Mouse (Mus musculus) forebrain, postnatal 0 days (tissue): ENCODE measurements around the gene Ppp1r12b. TPM values are rescaled to one million over a fixed set of nuclear protein-coding genes. Genes with fewer than 3 reads are reported as not detected.
"Not testable (repeated sequence)": the region's sequence is repeated elsewhere in the genome, so short reads cannot be mapped to it uniquely, and the experiment has no call there.

Source experiments
- ATAC-seq: fragments of 200-750 bp; cut with Nextera tagmentation; 2 replicates; pipeline ENCODE4 v1.8.0; 2017; ENCODE audit warnings: mild to moderate bottlenecking, moderate library complexity
- DNase-seq: peaks from one replicate; pipeline ENCODE4 v3.0.0-alpha.2; 2015
- H3K27ac ChIP-seq: fragments of 300-500 bp; sonication (generic); 2 replicates; pipeline ENCODE4 v1.5.1; 2014; ENCODE audit warnings: low read depth, mild to moderate bottlenecking, antibody characterized with exemption, low read length, moderate library complexity, mixed read lengths
- H3K27me3 ChIP-seq: fragments of 300-500 bp; sonication (generic); 2 replicates; pipeline ENCODE4 v1.6.1; 2014; ENCODE audit warnings: mild to moderate bottlenecking, low read length, mixed read lengths; ENCODE audit not compliant: insufficient read depth
- H3K36me3 ChIP-seq: fragments of 300-500 bp; sonication (generic); 2 replicates; pipeline ENCODE4 v1.6.1; 2014; ENCODE audit warnings: mild to moderate bottlenecking, moderate library complexity; ENCODE audit not compliant: insufficient read depth
- H3K4me1 ChIP-seq: fragments of 300-500 bp; sonication (generic); 2 replicates; pipeline ENCODE4 v1.6.1; 2014; ENCODE audit warnings: antibody characterized with exemption; ENCODE audit not compliant: insufficient read depth
- H3K4me2 ChIP-seq: fragments of 300-500 bp; sonication (generic); 2 replicates; pipeline ENCODE4 v1.6.1; 2014; ENCODE audit warnings: low read depth, mild to moderate bottlenecking, moderate library complexity
- H3K4me3 ChIP-seq: fragments of 300-500 bp; sonication (generic); 2 replicates; pipeline ENCODE4 v1.5.1; 2014; ENCODE audit warnings: low read depth, low read length, mixed read lengths
- H3K9ac ChIP-seq: fragments of 300-500 bp; sonication (generic); 2 replicates; pipeline ENCODE4 v1.6.1; 2014; ENCODE audit warnings: mild to moderate bottlenecking
- H3K9me3 ChIP-seq: fragments of 300-500 bp; sonication (generic); 2 replicates; pipeline ENCODE4 v1.6.1; 2016; ENCODE audit warnings: low read length
- CTCF ChIP-seq: sonication (generic); IDR thresholded peaks from 2 replicates; pipeline ENCODE4 v1.5.1; 2016; ENCODE audit warnings: antibody characterized with exemption, control low read depth, low read depth
- WGBS: fragments of 180-500 bp; shearing (Covaris S2); extraction: QIAGEN DNeasy Blood & Tissue Kit; methylation state at CpG from one replicate; pipeline ENCODE4 v1.1.7; 2014; 5-methylcytosine and 5-hydroxymethylcytosine counted together
- polyA plus RNA-seq: library from polyadenylated mRNA; unstranded; fragments of >200 nt; fragmentation: Nextera tagmentation; extraction: Ambion mirVana; gene quantifications from 2 replicates; pipeline ENCODE4 v1.2.1, GENCODE M21; 2015
- total RNA-seq: library from RNA; depleted of rRNA; stranded (reverse); fragments of >200 nt; gene quantifications from 2 replicates; pipeline ENCODE4 v1.2.3, GENCODE M21; 2014

The Ppp1r12b gene
- total and polyA plus RNA-seq, 2 experiments from 2014 or later = 12.4 to 39.9 TPM

DNA sequence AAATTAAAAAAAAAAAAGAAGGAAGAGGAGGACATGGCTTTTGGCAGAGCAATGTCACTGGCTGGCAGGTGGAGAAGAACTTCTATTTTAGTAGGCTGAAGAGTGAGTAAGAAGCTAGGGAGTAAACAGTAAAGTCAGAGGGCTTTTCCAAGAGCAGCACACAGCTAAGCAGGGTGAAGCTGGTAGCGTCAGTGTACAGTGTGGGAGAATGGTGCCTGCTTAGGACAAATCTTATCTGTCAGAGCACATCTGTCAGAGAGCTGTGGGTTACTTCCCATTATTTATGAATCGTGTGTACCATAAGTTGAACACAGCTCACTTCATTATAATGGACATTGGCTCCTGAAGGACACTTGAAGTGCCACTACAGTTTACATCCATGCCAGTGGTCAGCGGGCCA lies 102.9 kb downstream of the Ppp1r12b start:
- no peak for DNase-seq
- Histone ChIP-seq H3K4me2 (no peak overlapping the region), H3K27me3 (no peaks in the 10 kb centered on the region), H3K9ac (no peak overlapping the region), H3K4me3 (no peak overlapping the region), H3K4me1 (no peaks in the 10 kb centered on the region), H3K27ac (no peak overlapping the region), H3K9me3 (no peaks in the 10 kb centered on the region), H3K36me3 (peaks cover 2% of the 10 kb centered on the region; the same call in 1 of the 2 replicates)
- WGBS = 95% methylated on average over 3 of the region's 3 CpGs
- no peak for ATAC-seq
- no peak for TF ChIP-seq CTCF

DNA sequence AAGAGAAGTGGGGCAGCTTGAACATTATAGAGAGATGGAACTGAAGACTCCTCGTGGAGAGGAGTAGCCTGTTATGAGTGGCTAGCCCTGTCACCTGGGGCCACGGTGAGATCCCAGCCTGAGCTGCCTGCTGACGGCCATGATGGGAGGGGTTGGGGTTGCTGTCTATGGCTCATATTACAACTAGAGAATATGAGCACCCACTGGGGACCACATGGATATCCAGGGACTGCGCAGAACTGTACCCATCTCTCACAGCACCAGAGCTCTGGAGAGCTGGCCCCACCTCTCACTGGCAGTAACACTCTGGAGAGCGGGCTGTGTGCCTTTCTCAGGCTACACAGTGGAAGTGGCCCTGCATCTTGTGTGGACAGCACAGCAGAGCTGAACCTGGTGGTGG lies 104.5 kb downstream of the Ppp1r12b start:
- no peak for TF ChIP-seq CTCF
- no peak for ATAC-seq
- WGBS = 90% methylated on average over 5 of the region's 5 CpGs

DNA sequence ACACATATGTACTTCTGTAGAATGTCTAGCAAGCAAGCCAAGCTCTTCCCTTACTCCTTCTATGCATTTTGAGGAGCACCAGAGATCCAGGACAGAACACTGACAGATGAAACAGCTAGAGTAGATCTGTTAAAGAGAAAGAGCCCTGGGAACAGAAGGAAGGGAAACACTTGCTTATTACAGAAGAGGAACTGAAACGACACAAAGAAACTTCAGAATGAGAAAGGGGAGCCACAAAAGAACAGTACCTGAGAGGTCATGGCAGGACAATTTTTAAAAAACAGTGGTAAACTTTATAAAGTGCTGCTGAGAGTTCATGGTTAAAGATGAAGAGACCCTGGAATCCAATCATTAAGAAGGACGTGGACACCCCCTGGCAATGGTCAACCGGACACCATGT lies 105.4 kb downstream of the Ppp1r12b start:
- no peak for ATAC-seq
- Histone ChIP-seq H3K4me2 (no peak overlapping the region), H3K4me3 (no peak overlapping the region), H3K9ac (no peak overlapping the region), H3K27me3 (no peaks in the 10 kb centered on the region), H3K9me3 (no peaks in the 10 kb centered on the region), H3K4me1 (0 out of 2 replicates have a peak, but pooled peaks cover 3% of the 10 kb centered on the region), H3K27ac (no peak overlapping the region), H3K36me3 (peaks cover 2% of the 10 kb centered on the region)
- no peak for TF ChIP-seq CTCF
- WGBS = 92% methylated on average over 3 of the region's 3 CpGs
- no peak for DNase-seq

More for the DNA sequence above, 104.5 kb downstream of the Ppp1r12b start:
- Histone ChIP-seq H3K36me3 (peaks cover 2% of the 10 kb centered on the region), H3K9me3 (no peaks in the 10 kb centered on the region), H3K4me3 (no peak overlapping the region), H3K4me2 (no peak overlapping the region), H3K9ac (no peak overlapping the region), H3K27me3 (no peaks in the 10 kb centered on the region), H3K27ac (no peak overlapping the region), H3K4me1 (0 out of 2 replicates have a peak, but pooled peaks cover 3% of the 10 kb centered on the region)
- DNase-seq = no peak

DNA sequence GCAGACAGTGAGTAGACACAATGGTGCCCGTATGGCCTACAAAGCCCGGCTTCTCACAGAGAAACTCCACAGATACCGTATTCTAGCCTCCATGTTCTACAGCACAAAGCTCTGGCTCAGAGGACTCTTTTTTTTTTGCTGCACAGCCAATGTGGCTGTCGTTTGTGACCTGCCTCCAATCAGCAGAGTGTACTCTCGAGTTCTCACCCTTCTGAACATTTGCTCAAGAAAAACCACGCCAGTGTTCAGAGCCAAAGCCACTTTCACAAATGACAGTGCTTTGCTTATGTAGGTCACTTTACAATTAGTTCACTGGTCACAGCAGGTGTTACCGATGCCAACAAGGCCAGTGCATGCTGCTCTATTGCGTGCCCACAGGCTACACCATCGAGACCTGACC lies 107.9 kb downstream of the Ppp1r12b start:
- H3K27me3 ChIP-seq = no peaks in the 10 kb centered on the region
- DNase-seq = no peak
- 0 out of 2 replicates have a peak, but pooled peaks cover 3% of the 10 kb centered on the region for H3K4me1 ChIP-seq
- no peak overlapping the region for H3K4me3 ChIP-seq
- no peaks in the 10 kb centered on the region for H3K9me3 ChIP-seq
- no peak overlapping the region for H3K27ac ChIP-seq
- no peak overlapping the region for H3K9ac ChIP-seq
- no peak for ATAC-seq
- H3K4me2 ChIP-seq = no peak overlapping the region
- peaks cover 2% of the 10 kb centered on the region for H3K36me3 ChIP-seq
- 68% methylated on average over 9 of the region's 9 CpGs for WGBS
- TF ChIP-seq CTCF = no peak

DNA sequence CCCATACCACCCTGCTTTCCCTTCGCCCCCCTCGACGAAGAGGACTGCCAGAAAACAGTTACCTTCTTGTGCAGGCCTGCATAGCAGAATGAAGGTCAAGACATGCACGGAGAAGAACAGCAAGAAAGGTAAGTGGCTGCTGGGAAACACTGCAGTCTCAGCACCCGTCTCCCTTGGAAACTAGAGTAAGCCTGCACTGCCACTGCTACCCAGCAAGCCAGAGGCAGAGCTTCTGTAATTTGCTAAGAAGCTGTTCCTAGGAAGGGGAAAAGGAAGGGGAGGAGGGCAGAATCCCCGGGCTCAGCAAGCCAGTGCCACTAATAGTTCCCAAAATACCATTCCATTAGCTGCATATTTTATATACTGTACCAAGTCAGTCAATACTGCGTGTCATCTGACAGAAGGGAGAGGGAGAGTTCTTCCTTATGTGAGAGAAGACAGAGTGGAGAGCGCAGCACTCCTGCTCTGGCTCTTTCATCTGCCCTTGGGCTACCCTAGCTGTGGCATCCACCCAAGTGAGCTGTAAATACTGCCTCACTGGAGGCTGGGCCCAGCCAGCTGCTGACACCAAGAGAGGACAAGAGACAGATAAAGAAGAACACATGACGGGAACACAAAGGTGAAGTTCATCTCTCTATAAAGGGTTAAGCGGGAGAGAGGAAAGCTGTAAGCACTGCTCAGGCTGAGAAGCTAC lies 109.3 kb downstream of the Ppp1r12b start:
- ATAC-seq = peak; percentile 45; the same call in 1 of the 2 replicates
- DNase-seq = no peak
- Histone ChIP-seq H3K27me3 (no peaks in the 10 kb centered on the region), H3K27ac (no peak overlapping the region), H3K4me3 (no peak overlapping the region), H3K36me3 (peaks cover 8% of the 10 kb centered on the region), H3K9ac (no peak overlapping the region), H3K9me3 (no peaks in the 10 kb centered on the region), H3K4me1 (0 out of 2 replicates have a peak, but pooled peaks cover 3% of the 10 kb centered on the region), H3K4me2 (no peak overlapping the region)
- WGBS = 75% methylated on average over 10 of the region's 10 CpGs
- TF ChIP-seq CTCF = no peak

DNA sequence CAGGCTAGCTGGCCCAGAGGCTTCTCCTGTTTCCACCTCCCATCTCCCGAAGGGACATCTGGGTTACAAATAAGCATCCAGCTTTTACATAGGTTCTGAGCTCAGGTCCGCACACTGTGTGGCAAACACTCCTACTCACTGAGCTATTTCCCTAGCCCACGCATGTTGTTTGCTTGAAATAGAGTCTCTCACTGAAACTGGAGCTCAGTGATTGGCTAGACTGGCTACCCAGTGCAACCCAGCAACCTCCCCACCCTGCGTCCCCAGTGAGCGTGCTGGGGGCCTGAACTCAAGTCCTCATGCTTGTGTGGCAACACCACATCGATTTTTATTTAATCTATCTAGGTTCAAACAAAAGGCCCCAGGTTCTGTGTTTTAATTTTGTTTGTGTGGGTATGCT lies 112.4 kb downstream of the Ppp1r12b start:
- ATAC-seq = no peak
- 92% methylated on average over 6 of the region's 6 CpGs for WGBS

DNA sequence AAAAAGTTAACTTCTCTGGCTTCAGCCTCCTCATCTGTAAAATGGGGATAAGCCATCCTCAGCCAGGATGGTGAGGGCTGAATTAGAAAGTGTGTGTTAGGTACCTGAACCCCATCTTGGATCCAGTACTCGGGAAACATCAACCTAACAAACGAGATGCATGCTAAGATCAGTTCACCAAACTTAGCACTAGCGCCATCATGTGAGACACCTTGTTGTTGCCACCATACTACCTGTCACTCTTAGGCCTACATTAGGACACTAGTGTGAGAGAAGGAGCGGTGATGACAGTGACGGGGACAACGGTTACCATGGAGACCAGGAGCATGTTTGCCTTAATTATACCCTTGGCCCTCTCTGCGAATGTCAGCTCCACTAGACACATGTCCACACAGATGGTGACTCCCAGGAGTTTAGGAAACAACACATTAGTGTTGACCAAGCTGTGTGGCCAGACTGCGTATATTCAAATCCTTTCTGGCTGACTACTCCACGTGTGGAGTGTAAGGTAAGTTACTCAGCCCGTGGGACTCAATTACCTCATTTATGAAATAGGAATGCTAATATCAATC lies 118.7 kb downstream of the Ppp1r12b start:
- no peak for ATAC-seq

More for the DNA sequence above, 112.4 kb downstream of the Ppp1r12b start:
- H3K9me3 ChIP-seq = no peaks in the 10 kb centered on the region
- no peak overlapping the region for H3K27ac ChIP-seq
- H3K4me2 ChIP-seq = no peak overlapping the region
- no peak overlapping the region for H3K4me3 ChIP-seq
- H3K9ac ChIP-seq = no peak overlapping the region
- no peak for TF ChIP-seq CTCF
- 0 out of 2 replicates have a peak, but pooled peaks cover 3% of the 10 kb centered on the region for H3K4me1 ChIP-seq
- no peaks in the 10 kb centered on the region for H3K27me3 ChIP-seq
- DNase-seq = no peak
- H3K36me3 ChIP-seq = peaks cover 9% of the 10 kb centered on the region; the same call in 1 of the 2 replicates

DNA sequence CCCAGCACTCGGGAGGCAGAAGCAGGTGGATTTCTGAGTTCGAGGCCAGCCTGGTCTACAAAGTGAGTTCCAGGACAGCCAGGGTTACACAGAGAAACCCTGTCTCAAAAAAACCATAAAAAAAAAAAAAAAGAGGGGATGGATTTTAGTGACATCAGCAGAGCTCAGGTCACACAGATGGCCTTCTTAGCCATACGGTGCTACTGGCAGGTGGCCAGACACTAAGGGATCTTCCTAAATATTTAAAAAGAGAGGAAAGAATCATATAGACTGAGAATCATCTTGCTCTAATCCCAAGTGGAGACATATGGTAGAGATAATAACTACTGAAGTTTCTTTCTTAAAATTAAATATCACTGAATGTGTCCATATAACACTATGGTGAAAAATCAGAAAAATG lies 124.9 kb downstream of the Ppp1r12b start:
- H3K4me2 ChIP-seq, H3K27me3 ChIP-seq, H3K9me3 ChIP-seq, H3K27ac ChIP-seq, DNase-seq, H3K4me1 ChIP-seq, ATAC-seq, H3K9ac ChIP-seq, H3K4me3 ChIP-seq: not testable (repeated sequence)
- peaks cover 49% of the 10 kb centered on the region for H3K36me3 ChIP-seq
- WGBS = 86% methylated on average over 3 of the region's 3 CpGs

More for the DNA sequence above, 118.7 kb downstream of the Ppp1r12b start:
- DNase-seq = no peak
- 49% methylated on average over 10 of the region's 10 CpGs for WGBS
- Histone ChIP-seq H3K4me2 (no peak overlapping the region), H3K36me3 (peaks cover 37% of the 10 kb centered on the region), H3K9me3 (no peaks in the 10 kb centered on the region), H3K27ac (no peak overlapping the region), H3K9ac (no peak overlapping the region), H3K4me3 (no peak overlapping the region), H3K27me3 (no peaks in the 10 kb centered on the region), H3K4me1 (no peaks in the 10 kb centered on the region)
- TF ChIP-seq CTCF = no peak
